Mouse (Mus musculus): Measurements from ENCODE around the gene Mid1. TPM values are rescaled to one million over a fixed set of nuclear protein-coding genes. Genes with fewer than 3 reads are reported as not detected.
A peak's percentile ranks its signal among the peaks of the same experiment; 100 is the strongest.

Gene Mid1
- polyA plus RNA-seq, 1 experiment from 2014 or later, result 12.0 TPM

- DNase-seq (ENCODE audit: low spot score), result peak; percentile 85
- Histone ChIP-seq H3K4me3 (peak overlapping the region; percentile 65), H3K36me3 (no peaks in the 10 kb centered on the region), H3K27ac (peak overlapping the region; percentile 84), H3K9me3 (no peaks in the 10 kb centered on the region), H3K27me3 (ENCODE audit: insufficient read depth, poor library complexity, severe bottlenecking) (peaks cover 14% of the 10 kb centered on the region; the same call in 1 of the 2 replicates), H3K4me1 (no peaks in the 10 kb centered on the region)
- 11% methylated on average over 36 of the region's 36 CpGs for WGBS
Observed at GRCm38 (mm10) chrX:169879481-169880362, 194.7 kb downstream of the Mid1 start.

- Histone ChIP-seq H3K4me3 (peak overlapping the region; percentile 65), H3K4me1 (no peaks in the 10 kb centered on the region), H3K27ac (peak overlapping the region; percentile 84), H3K27me3 (ENCODE audit: insufficient read depth, poor library complexity, severe bottlenecking) (peaks cover 14% of the 10 kb centered on the region; the same call in 1 of the 2 replicates), H3K36me3 (no peaks in the 10 kb centered on the region), H3K9me3 (no peaks in the 10 kb centered on the region)
- no peak for DNase-seq (ENCODE audit: low spot score)
- 14% methylated on average over 13 of the region's 13 CpGs for WGBS
Observed at GRCm38 (mm10) chrX:169880363-169880711, 195.3 kb downstream of the Mid1 start.

GRCm38 (mm10) chrX:169880826-169881225, 195.8 kb downstream of the Mid1 start:
- WGBS, result 21% methylated on average over 10 of the region's 10 CpGs
- H3K36me3 ChIP-seq, result no peaks in the 10 kb centered on the region
- no peaks in the 10 kb centered on the region for H3K9me3 ChIP-seq
- H3K27me3 ChIP-seq (ENCODE audit: insufficient read depth, poor library complexity, severe bottlenecking), result peaks cover 14% of the 10 kb centered on the region; the same call in 1 of the 2 replicates
- H3K27ac ChIP-seq, result peak overlapping the region; percentile 84; the same call in 1 of the 2 replicates
- H3K4me3 ChIP-seq, result peak overlapping the region; percentile 65
- DNase-seq (ENCODE audit: low spot score), result no peak
- H3K4me1 ChIP-seq, result no peaks in the 10 kb centered on the region

GRCm38 (mm10) chrX:169881253-169882219, 196.5 kb downstream of the Mid1 start:
- Histone ChIP-seq H3K4me1 (no peaks in the 10 kb centered on the region), H3K36me3 (no peaks in the 10 kb centered on the region), H3K9me3 (no peaks in the 10 kb centered on the region), H3K4me3 (peak overlapping the region; percentile 65), H3K27me3 (ENCODE audit: insufficient read depth, poor library complexity, severe bottlenecking) (peaks cover 14% of the 10 kb centered on the region; the same call in 1 of the 2 replicates), H3K27ac (peak overlapping the region; percentile 84; the same call in 1 of the 2 replicates)
- 47% methylated on average over 10 of the region's 10 CpGs for WGBS
- DNase-seq (ENCODE audit: low spot score), result no peak

- H3K27ac ChIP-seq, result no peak overlapping the region
- 69% methylated on average over 1 of the region's 1 CpGs for WGBS
- H3K27me3 ChIP-seq (ENCODE audit: insufficient read depth, poor library complexity, severe bottlenecking), result peaks cover 14% of the 10 kb centered on the region; the same call in 1 of the 2 replicates
- H3K9me3 ChIP-seq, result no peaks in the 10 kb centered on the region
- no peaks in the 10 kb centered on the region for H3K36me3 ChIP-seq
- DNase-seq (ENCODE audit: low spot score), result no peak
- no peaks in the 10 kb centered on the region for H3K4me1 ChIP-seq
- no peak overlapping the region for H3K4me3 ChIP-seq
Observed at GRCm38 (mm10) chrX:169882220-169882609, 197.2 kb downstream of the Mid1 start.

GRCm38 (mm10) chrX:169883536-169884272, 198.7 kb downstream of the Mid1 start:
- no peak for DNase-seq (ENCODE audit: low spot score)
- H3K4me3 ChIP-seq, result no peak overlapping the region
- H3K36me3 ChIP-seq, result no peaks in the 10 kb centered on the region
- H3K9me3 ChIP-seq, result no peaks in the 10 kb centered on the region
- peaks cover 14% of the 10 kb centered on the region; the same call in 1 of the 2 replicates for H3K27me3 ChIP-seq (ENCODE audit: insufficient read depth, poor library complexity, severe bottlenecking)
- H3K4me1 ChIP-seq, result no peaks in the 10 kb centered on the region
- no peak overlapping the region for H3K27ac ChIP-seq
- 57% methylated on average over 8 of the region's 8 CpGs for WGBS

GRCm38 (mm10) chrX:169890541-169890940, 205.5 kb downstream of the Mid1 start:
- Histone ChIP-seq H3K36me3 (no peaks in the 10 kb centered on the region), H3K4me3 (no peak overlapping the region), H3K9me3 (no peaks in the 10 kb centered on the region), H3K27ac (no peak overlapping the region), H3K4me1 (no peaks in the 10 kb centered on the region), H3K27me3 (ENCODE audit: insufficient read depth, poor library complexity, severe bottlenecking) (no peaks in the 10 kb centered on the region)
- no peak for DNase-seq (ENCODE audit: low spot score)
- WGBS, result 82% methylated on average over 4 of the region's 4 CpGs

- H3K27ac ChIP-seq, result no peak overlapping the region
- no peaks in the 10 kb centered on the region for H3K4me1 ChIP-seq
- DNase-seq (ENCODE audit: low spot score), result no peak
- H3K9me3 ChIP-seq, result no peaks in the 10 kb centered on the region
- H3K27me3 ChIP-seq (ENCODE audit: insufficient read depth, poor library complexity, severe bottlenecking), result no peaks in the 10 kb centered on the region
- H3K36me3 ChIP-seq, result no peaks in the 10 kb centered on the region
- H3K4me3 ChIP-seq, result no peak overlapping the region
Observed at GRCm38 (mm10) chrX:169892100-169892499, 207.1 kb downstream of the Mid1 start.

GRCm38 (mm10) chrX:169892631-169893030, 207.6 kb downstream of the Mid1 start:
- H3K36me3 ChIP-seq, result no peaks in the 10 kb centered on the region
- H3K4me3 ChIP-seq, result no peak overlapping the region
- no peaks in the 10 kb centered on the region for H3K4me1 ChIP-seq
- no peaks in the 10 kb centered on the region for H3K9me3 ChIP-seq
- 64% methylated on average over 2 of the region's 2 CpGs for WGBS
- no peak overlapping the region for H3K27ac ChIP-seq
- H3K27me3 ChIP-seq (ENCODE audit: insufficient read depth, poor library complexity, severe bottlenecking), result no peaks in the 10 kb centered on the region
- no peak for DNase-seq (ENCODE audit: low spot score)

- 24% methylated on average over 3 of the region's 3 CpGs for WGBS
- Histone ChIP-seq H3K27ac (no peak overlapping the region), H3K27me3 (ENCODE audit: insufficient read depth, poor library complexity, severe bottlenecking) (no peaks in the 10 kb centered on the region), H3K4me1 (no peaks in the 10 kb centered on the region), H3K36me3 (no peaks in the 10 kb centered on the region), H3K4me3 (no peak overlapping the region), H3K9me3 (no peaks in the 10 kb centered on the region)
- no peak for DNase-seq (ENCODE audit: low spot score)
Observed at GRCm38 (mm10) chrX:169899227-169899950, 214.4 kb downstream of the Mid1 start.

- Histone ChIP-seq H3K4me3 (no peak overlapping the region), H3K27ac (no peak overlapping the region), H3K9me3 (no peaks in the 10 kb centered on the region), H3K4me1 (0 out of 2 replicates have a peak, but pooled peaks cover 6% of the 10 kb centered on the region), H3K27me3 (ENCODE audit: insufficient read depth, poor library complexity, severe bottlenecking) (no peaks in the 10 kb centered on the region; the same call in 1 of the 2 replicates), H3K36me3 (no peaks in the 10 kb centered on the region)
- DNase-seq (ENCODE audit: low spot score), result no peak
Observed at GRCm38 (mm10) chrX:169902860-169903259, 217.9 kb downstream of the Mid1 start.

GRCm38 (mm10) chrX:169903656-169904055, 218.7 kb downstream of the Mid1 start:
- DNase-seq (ENCODE audit: low spot score), result no peak
- Histone ChIP-seq H3K4me3 (no peak overlapping the region), H3K4me1 (0 out of 2 replicates have a peak, but pooled peaks cover 6% of the 10 kb centered on the region), H3K36me3 (no peaks in the 10 kb centered on the region), H3K27ac (no peak overlapping the region), H3K9me3 (no peaks in the 10 kb centered on the region), H3K27me3 (ENCODE audit: insufficient read depth, poor library complexity, severe bottlenecking) (no peaks in the 10 kb centered on the region; the same call in 1 of the 2 replicates)
- 63% methylated on average over 2 of the region's 2 CpGs for WGBS

Data from heart, embryonic 10.5 days (tissue).